In genomic region chr2:32151660-32152366, GRCm38 (mm10) we compare ENCODE assay signal across 8 mouse cellular contexts. TPM values are rescaled to one million over a fixed set of nuclear protein-coding genes. Genes with fewer than 3 reads are reported as not detected.
DNase-seq lines count a peak whose midpoint lies in the region; ATAC-seq and TF ChIP-seq lines count a peak whose summit lies in the region.

No protein-coding gene starts in this region.

- peaks cover 6% of the 10 kb centered on the region for H3K36me3 ChIP-seq in heart, adult 2 months (ENCODE audit: control insufficient read depth, insufficient read depth, low read length)
- peaks cover 17% of the 10 kb centered on the region for H3K36me3 ChIP-seq in E14TG2a.4 (ENCODE audit: insufficient read depth, low read length)
- no peaks in the 10 kb centered on the region for H3K36me3 ChIP-seq in embryonic facial prominence, embryonic 12.5 days
- no peaks in the 10 kb centered on the region for H3K36me3 ChIP-seq in hindbrain, embryonic 15.5 days
- no peaks in the 10 kb centered on the region for H3K36me3 ChIP-seq in liver, embryonic 15.5 days (replicated peaks)
- H3K36me3 ChIP-seq in neural tube, embryonic 15.5 days = no peaks in the 10 kb centered on the region

- DNase-seq in heart, adult 2 months = peak; percentile 47 to 62
- no peak for DNase-seq in heart, postnatal 14 days
- no peak for DNase-seq in frontal cortex, postnatal 14 days (ENCODE audit: low spot score in 2 of 2)

- peak overlapping the region; percentile 94 for H3K27ac ChIP-seq in heart, adult 2 months
- peak overlapping the region; percentile 100 for H3K27ac ChIP-seq in embryonic facial prominence, embryonic 12.5 days
- peak overlapping the region; percentile 99 for H3K27ac ChIP-seq in hindbrain, embryonic 15.5 days (replicated peaks)
- peak overlapping the region; percentile 93 for H3K27ac ChIP-seq in liver, embryonic 15.5 days (replicated peaks)
- peak overlapping the region; percentile 97 for H3K27ac ChIP-seq in neural tube, embryonic 15.5 days (replicated peaks)

- H3K9me3 ChIP-seq in E14TG2a.4 (ENCODE audit: low read length) = no peaks in the 10 kb centered on the region
- H3K9me3 ChIP-seq in embryonic facial prominence, embryonic 12.5 days = no peaks in the 10 kb centered on the region
- no peaks in the 10 kb centered on the region for H3K9me3 ChIP-seq in hindbrain, embryonic 15.5 days
- H3K9me3 ChIP-seq in liver, embryonic 15.5 days (replicated peaks) = no peaks in the 10 kb centered on the region
- H3K9me3 ChIP-seq in neural tube, embryonic 15.5 days (replicated peaks) = no peaks in the 10 kb centered on the region

- H3K27me3 ChIP-seq in heart, adult 2 months (ENCODE audit: control insufficient read depth, insufficient read depth, low read length) = no peaks in the 10 kb centered on the region
- H3K27me3 ChIP-seq in E14TG2a.4 (ENCODE audit: insufficient read depth, low read length) = no peaks in the 10 kb centered on the region
- no peaks in the 10 kb centered on the region for H3K27me3 ChIP-seq in embryonic facial prominence, embryonic 12.5 days
- H3K27me3 ChIP-seq in hindbrain, embryonic 15.5 days = no peaks in the 10 kb centered on the region
- no peaks in the 10 kb centered on the region for H3K27me3 ChIP-seq in liver, embryonic 15.5 days
- no peaks in the 10 kb centered on the region for H3K27me3 ChIP-seq in neural tube, embryonic 15.5 days (replicated peaks)

- peak overlapping the region; percentile 100 for H3K9ac ChIP-seq in heart, adult 2 months (ENCODE audit: low read depth, low read length)
- H3K9ac ChIP-seq in embryonic facial prominence, embryonic 12.5 days = peak overlapping the region; percentile 99
- peak overlapping the region; percentile 95 for H3K9ac ChIP-seq in hindbrain, embryonic 15.5 days
- H3K9ac ChIP-seq in liver, embryonic 15.5 days = peak overlapping the region; percentile 95
- peak overlapping the region; percentile 98 for H3K9ac ChIP-seq in neural tube, embryonic 15.5 days (replicated peaks)

- no peak for TF ChIP-seq POLR2A in heart, adult 2 months (IDR thresholded peaks at IDR 0.05; ENCODE audit: insufficient read depth, low read depth, low read length)

- under 1% methylated on average over 22 of the region's 22 CpGs for WGBS in heart, adult 2 months
- WGBS in embryonic facial prominence, embryonic 12.5 days = under 1% methylated on average over 22 of the region's 22 CpGs
- under 1% methylated on average over 22 of the region's 22 CpGs for WGBS in hindbrain, embryonic 15.5 days
- WGBS in liver, embryonic 15.5 days (ENCODE audit: insufficient replicate concordance) = under 1% methylated on average over 22 of the region's 22 CpGs
- WGBS in neural tube, embryonic 15.5 days = under 1% methylated on average over 22 of the region's 22 CpGs

- peak overlapping the region; percentile 94 for H3K4me2 ChIP-seq in embryonic facial prominence, embryonic 12.5 days (replicated peaks)
- peak overlapping the region; percentile 82 for H3K4me2 ChIP-seq in hindbrain, embryonic 15.5 days
- peak overlapping the region; percentile 89 for H3K4me2 ChIP-seq in liver, embryonic 15.5 days
- H3K4me2 ChIP-seq in neural tube, embryonic 15.5 days = peak overlapping the region; percentile 95

- ATAC-seq in embryonic facial prominence, embryonic 12.5 days (ENCODE audit: insufficient number of reproducible peaks, insufficient read depth, low FRiP score, low TSS enrichment) = no peak
- ATAC-seq in hindbrain, embryonic 15.5 days (ENCODE audit: low FRiP score, low read depth) = 0 out of 2 replicates have a peak, but pooled peaks have one; percentile 33
- peak; percentile 49 for ATAC-seq in liver, embryonic 15.5 days (ENCODE audit: insufficient read depth)
- 0 out of 2 replicates have a peak, but pooled peaks have one; percentile 28 for ATAC-seq in neural tube, embryonic 15.5 days (ENCODE audit: low FRiP score)

- intact Hi-C loops in heart, adult 2 months (cut with DNase I) = loop anchor here (2.0 kb wide), 1 partner anchor 41 kb away; no protein-coding TSS in a partner anchor
- intact Hi-C loops in heart, postnatal 14 days (cut with DNase I) = loop anchor here (2.0 kb wide), 1 partner anchor 15 kb away; no protein-coding TSS in a partner anchor

- peaks cover 4% of the 10 kb centered on the region; the same call in 1 of the 2 replicates for H3K79me2 ChIP-seq in heart, adult 2 months (replicated peaks; ENCODE audit: control insufficient read depth, insufficient read depth, low read length)

- H3K4me3 ChIP-seq in heart, adult 2 months = peak overlapping the region; percentile 64
- H3K4me3 ChIP-seq in E14TG2a.4 (replicated peaks; ENCODE audit: low read length) = peak overlapping the region; percentile 82
- H3K4me3 ChIP-seq in embryonic facial prominence, embryonic 12.5 days = peak overlapping the region; percentile 93
- peak overlapping the region; percentile 86 for H3K4me3 ChIP-seq in hindbrain, embryonic 15.5 days
- peak overlapping the region; percentile 88 for H3K4me3 ChIP-seq in liver, embryonic 15.5 days (replicated peaks)
- peak overlapping the region; percentile 82 for H3K4me3 ChIP-seq in neural tube, embryonic 15.5 days (replicated peaks)

- H3K4me1 ChIP-seq in heart, adult 2 months (ENCODE audit: control insufficient read depth, insufficient read depth, low read length) = peaks cover 28% of the 10 kb centered on the region
- H3K4me1 ChIP-seq in E14TG2a.4 (replicated peaks; ENCODE audit: low read depth, low read length) = peaks cover 81% of the 10 kb centered on the region
- H3K4me1 ChIP-seq in embryonic facial prominence, embryonic 12.5 days = peaks cover 53% of the 10 kb centered on the region
- H3K4me1 ChIP-seq in hindbrain, embryonic 15.5 days (replicated peaks) = peaks cover 55% of the 10 kb centered on the region
- peaks cover 64% of the 10 kb centered on the region for H3K4me1 ChIP-seq in liver, embryonic 15.5 days (replicated peaks)
- peaks cover 56% of the 10 kb centered on the region for H3K4me1 ChIP-seq in neural tube, embryonic 15.5 days

- TF ChIP-seq CTCF in heart, adult 2 months (IDR thresholded peaks at IDR 0.05) = no peak
- no peak for TF ChIP-seq CTCF in E14TG2a.4 (conservative IDR thresholded peaks at IDR 0.05; ENCODE audit: low read length)

- TF ChIP-seq EP300 in heart, adult 2 months (IDR thresholded peaks at IDR 0.05; ENCODE audit: insufficient read depth, low read depth, low read length) = no peak

RNA-seq across cellular contexts. Expression of gene Prrc2b, which starts 0.9 kb away (rescaled TPM):
- total RNA-seq in heart, adult 2 months (2021) = 10 to 100 TPM; 78.3 to 82.6 TPM
- polyA plus RNA-seq in heart, adult 2 months (2012; rRNA removed) = 39.3 and 46.9 TPM in 2 replicates
- total RNA-seq in heart, postnatal 14 days (2021) = 100 to 1,000 TPM in 1 of 2 experiments, 10 to 100 TPM in 1; 92.9 to 101 TPM
- 81.8 and 83.2 TPM in 2 replicates for polyA plus RNA-seq in embryonic facial prominence, embryonic 12.5 days (2016; fragmentation: Nextera tagmentation; extraction: Ambion mirVana)
- polyA plus RNA-seq in hindbrain, embryonic 15.5 days (2015; fragmentation: Nextera tagmentation; extraction: Ambion mirVana) = 79.7 and 81.1 TPM in 2 replicates
- 8.3 and 9.6 TPM in 2 replicates for polyA plus RNA-seq in liver, embryonic 15.5 days (2015; fragmentation: Nextera tagmentation; extraction: Ambion mirVana)
- 56.6 and 59.9 TPM in 2 replicates for polyA plus RNA-seq in neural tube, embryonic 15.5 days (2015; fragmentation: Nextera tagmentation; extraction: Ambion mirVana)

RNA-seq across cellular contexts. Expression of gene Plpp7, which starts 56.5 kb away (rescaled TPM):
- total RNA-seq in heart, adult 2 months (2021) = 10 to 100 TPM; 33.6 to 33.8 TPM
- polyA plus RNA-seq in heart, adult 2 months (2012; rRNA removed) = 56.3 and 62.1 TPM in 2 replicates
- 10 to 100 TPM; 26.1 to 30.9 TPM for total RNA-seq in heart, postnatal 14 days (2021)
- 7.0 and 7.3 TPM in 2 replicates for polyA plus RNA-seq in embryonic facial prominence, embryonic 12.5 days (2016; fragmentation: Nextera tagmentation; extraction: Ambion mirVana)
- polyA plus RNA-seq in hindbrain, embryonic 15.5 days (2015; fragmentation: Nextera tagmentation; extraction: Ambion mirVana) = 27.5 and 29.5 TPM in 2 replicates
- 1.9 and 2.0 TPM in 2 replicates for polyA plus RNA-seq in liver, embryonic 15.5 days (2015; fragmentation: Nextera tagmentation; extraction: Ambion mirVana)
- 26.1 and 32.6 TPM in 2 replicates for polyA plus RNA-seq in neural tube, embryonic 15.5 days (2015; fragmentation: Nextera tagmentation; extraction: Ambion mirVana)

Comparison
In these comparisons a context has a peak if more than half of its experiments do, and no peak if none do; other contexts are left out.
1. DNase-seq: peak in heart, adult 2 months (2 of 2); none in heart, postnatal 14 days (0 of 2) and frontal cortex, postnatal 14 days (0 of 2).
2. Peak in every context shown above with its lines, with median percentiles within 50 percentile points of each other: H3K27ac ChIP-seq, H3K4me3 ChIP-seq, H3K9ac ChIP-seq and H3K4me2 ChIP-seq.